ENCODE assay signal across 23 mouse cellular contexts in the genomic region with DNA sequence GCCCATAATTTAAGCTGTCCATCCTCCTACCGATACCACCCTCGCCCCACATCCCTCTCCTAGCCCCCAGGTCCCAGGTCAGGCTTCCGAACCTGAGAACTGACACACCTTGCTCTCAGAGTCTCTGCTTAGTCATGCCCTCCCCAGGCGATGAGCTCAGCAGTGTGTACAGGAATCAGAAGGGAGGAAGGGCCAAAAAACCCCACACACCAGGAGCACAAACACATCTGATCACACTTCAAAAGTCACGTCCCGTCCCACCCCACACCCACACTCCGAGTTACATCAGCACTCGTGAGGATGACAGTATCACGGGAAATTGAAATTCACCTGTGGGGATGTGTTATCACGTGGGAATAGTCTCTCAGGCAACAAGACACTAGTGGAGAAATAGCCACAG.
"Had no signal": no experiment of that assay in that cellular context is flagged by ENCODE, and none has a peak within 500 bp of the region (broad histone marks: within the 10 kb centered on the region; RNA-seq: fewer than 3 reads in every experiment).

No protein-coding gene starts in this region.

- DNase-seq: gastrocnemius, postnatal 14 days; gastrocnemius, postnatal 36 days; heart, postnatal 14 days; heart, postnatal 36 days; kidney, adult 18-20 months; kidney, adult 8-10 months; kidney, postnatal 10 days; kidney, postnatal 25 days; kidney, postnatal 4 days; liver; liver, embryonic 13.5 days had no signal

- H3K4me2 ChIP-seq: heart, embryonic 13.5 days; heart, embryonic 15.5 days; hindbrain, embryonic 13.5 days; hindbrain, embryonic 15.5 days; limb, embryonic 12.5 days; liver, embryonic 11.5 days; liver, embryonic 13.5 days; liver, embryonic 15.5 days had no signal

- H3K9me3 ChIP-seq: heart, embryonic 10.5 days; heart, embryonic 13.5 days; heart, embryonic 15.5 days; hindbrain, embryonic 13.5 days; hindbrain, embryonic 15.5 days; limb, embryonic 10.5 days; limb, embryonic 12.5 days; liver, embryonic 13.5 days; liver, embryonic 15.5 days had no signal

- H3K9ac ChIP-seq: heart, embryonic 13.5 days; heart, embryonic 15.5 days; hindbrain, embryonic 13.5 days; hindbrain, embryonic 15.5 days; limb, embryonic 12.5 days; liver, embryonic 13.5 days; liver, embryonic 15.5 days had no signal

- H3K4me3 ChIP-seq: heart, embryonic 10.5 days; heart, embryonic 13.5 days; heart, embryonic 15.5 days; hindbrain, embryonic 13.5 days; hindbrain, embryonic 15.5 days; layer of hippocampus, adult 2 months; left cerebral cortex, adult 2 months; limb, embryonic 10.5 days; limb, embryonic 12.5 days; liver, embryonic 13.5 days; liver, embryonic 15.5 days had no signal

- H3K27me3 ChIP-seq: liver, embryonic 13.5 days had no signal

- H3K27ac ChIP-seq: heart, embryonic 13.5 days; heart, embryonic 15.5 days; hindbrain, embryonic 13.5 days; hindbrain, embryonic 15.5 days; hindbrain, postnatal 0 days; layer of hippocampus, adult 2 months; left cerebral cortex, adult 2 months; limb, embryonic 10.5 days; limb, embryonic 12.5 days; liver, embryonic 13.5 days; liver, embryonic 15.5 days had no signal

- ATAC-seq: hindbrain, postnatal 0 days had no signal

- H3K36me3 ChIP-seq: heart, embryonic 10.5 days; heart, embryonic 13.5 days; heart, embryonic 15.5 days; hindbrain, embryonic 13.5 days; hindbrain, embryonic 15.5 days; limb, embryonic 10.5 days; limb, embryonic 12.5 days; liver, embryonic 13.5 days; liver, embryonic 15.5 days had no signal
